Mouse (Mus musculus): ENCODE measurements at regions not wholly inside any gene's neighbourhood (a gene's known extent, or its start where the extent isn't known, plus 50 kb on each side); places are given as distances from the start of the nearest gene placed in this dataset.

DNA sequence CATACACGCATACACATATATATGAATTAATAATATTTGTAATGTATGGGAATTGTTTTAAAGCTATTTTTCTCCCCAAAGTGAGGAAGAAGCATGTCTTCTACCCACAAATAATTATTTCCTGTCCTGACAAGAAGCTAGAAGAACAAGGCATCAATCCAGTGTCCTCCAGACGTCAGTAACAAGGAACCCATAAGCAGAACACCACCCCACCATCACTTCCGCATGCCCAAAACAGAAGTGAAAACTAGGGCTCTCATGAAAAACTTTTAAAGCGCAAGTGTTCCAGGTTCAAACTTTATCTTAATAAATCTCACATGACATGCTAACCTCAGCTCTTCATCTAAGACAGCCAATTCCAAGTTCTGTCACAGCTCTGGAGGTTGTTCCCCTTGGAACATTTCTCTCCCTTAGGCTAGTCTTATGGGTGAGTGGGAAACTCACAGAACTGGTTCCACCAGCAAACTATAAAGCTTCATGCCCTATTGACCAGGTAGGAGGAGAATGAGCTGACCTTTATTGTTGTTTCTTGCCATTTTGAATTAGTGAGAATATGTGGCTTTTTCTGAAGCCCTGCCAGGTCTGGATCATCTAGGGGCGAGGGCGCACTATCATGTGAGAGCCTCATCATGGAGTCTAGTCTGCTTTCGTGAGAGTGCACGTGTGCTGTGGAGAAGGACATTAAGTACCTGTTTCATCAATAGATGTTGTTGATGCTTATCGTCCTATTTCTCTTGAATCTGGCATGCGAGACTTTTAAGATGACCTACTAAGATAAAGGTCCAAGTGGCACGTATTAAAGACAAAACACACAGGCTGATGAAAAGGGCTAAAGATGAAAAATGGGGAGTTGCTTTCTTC lies 155.1 kb downstream of the Nrip1 start:
- Histone ChIP-seq H3K4me2 (no peak overlapping the region), H3K4me1 (no peaks in the 10 kb centered on the region), H3K27ac (replicated peaks) (no peak overlapping the region), H3K27me3 (replicated peaks) (no peaks in the 10 kb centered on the region), H3K4me3 (replicated peaks) (no peak overlapping the region), H3K9me3 (replicated peaks) (no peaks in the 10 kb centered on the region), H3K36me3 (no peaks in the 10 kb centered on the region), H3K9ac (replicated peaks) (no peak overlapping the region)
- ATAC-seq (ENCODE audit: low FRiP score) = no peak
- WGBS = 92% methylated on average over 11 of the region's 11 CpGs

DNA sequence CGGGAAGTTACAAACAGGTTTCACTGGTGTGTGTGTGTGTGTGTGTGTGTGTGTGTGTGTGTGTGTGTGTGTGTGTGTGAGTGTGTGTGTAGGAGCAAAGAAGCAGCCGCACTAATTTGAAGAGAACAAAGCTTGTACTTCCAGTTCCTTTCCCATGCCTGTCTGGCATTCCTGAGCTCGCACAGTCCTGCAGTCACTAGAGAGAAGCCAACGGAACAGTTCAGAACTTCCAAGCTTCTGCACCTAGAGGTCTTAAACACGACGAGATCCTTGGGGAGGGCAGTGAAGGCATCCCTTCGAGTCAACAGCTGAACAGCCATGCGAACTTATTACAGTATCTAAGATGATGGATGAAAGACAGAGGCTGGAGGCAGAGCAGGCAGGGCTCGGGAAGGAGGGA lies 157.4 kb downstream of the Nrip1 start:
- WGBS = 58% methylated on average over 8 of the region's 9 CpGs
- no peaks in the 10 kb centered on the region for H3K4me1 ChIP-seq
- H3K27me3 ChIP-seq (replicated peaks) = no peaks in the 10 kb centered on the region
- no peak overlapping the region for H3K27ac ChIP-seq (replicated peaks)
- no peak overlapping the region for H3K9ac ChIP-seq (replicated peaks)
- no peak overlapping the region for H3K4me3 ChIP-seq (replicated peaks)
- no peaks in the 10 kb centered on the region for H3K36me3 ChIP-seq
- no peak overlapping the region for H3K4me2 ChIP-seq
- no peaks in the 10 kb centered on the region for H3K9me3 ChIP-seq (replicated peaks)
- ATAC-seq (ENCODE audit: low FRiP score) = no peak

GRCm38 (mm10) chr16:76215558-76215957 lies 158.1 kb downstream of the Nrip1 start:
- Histone ChIP-seq H3K9me3 (replicated peaks) (no peaks in the 10 kb centered on the region), H3K4me2 (no peak overlapping the region), H3K27ac (replicated peaks) (no peak overlapping the region), H3K27me3 (replicated peaks) (no peaks in the 10 kb centered on the region), H3K4me1 (no peaks in the 10 kb centered on the region), H3K36me3 (no peaks in the 10 kb centered on the region), H3K4me3 (replicated peaks) (no peak overlapping the region), H3K9ac (replicated peaks) (no peak overlapping the region)
- ATAC-seq (ENCODE audit: low FRiP score) = no peak
- WGBS = 74% methylated on average over 5 of the region's 5 CpGs

DNA sequence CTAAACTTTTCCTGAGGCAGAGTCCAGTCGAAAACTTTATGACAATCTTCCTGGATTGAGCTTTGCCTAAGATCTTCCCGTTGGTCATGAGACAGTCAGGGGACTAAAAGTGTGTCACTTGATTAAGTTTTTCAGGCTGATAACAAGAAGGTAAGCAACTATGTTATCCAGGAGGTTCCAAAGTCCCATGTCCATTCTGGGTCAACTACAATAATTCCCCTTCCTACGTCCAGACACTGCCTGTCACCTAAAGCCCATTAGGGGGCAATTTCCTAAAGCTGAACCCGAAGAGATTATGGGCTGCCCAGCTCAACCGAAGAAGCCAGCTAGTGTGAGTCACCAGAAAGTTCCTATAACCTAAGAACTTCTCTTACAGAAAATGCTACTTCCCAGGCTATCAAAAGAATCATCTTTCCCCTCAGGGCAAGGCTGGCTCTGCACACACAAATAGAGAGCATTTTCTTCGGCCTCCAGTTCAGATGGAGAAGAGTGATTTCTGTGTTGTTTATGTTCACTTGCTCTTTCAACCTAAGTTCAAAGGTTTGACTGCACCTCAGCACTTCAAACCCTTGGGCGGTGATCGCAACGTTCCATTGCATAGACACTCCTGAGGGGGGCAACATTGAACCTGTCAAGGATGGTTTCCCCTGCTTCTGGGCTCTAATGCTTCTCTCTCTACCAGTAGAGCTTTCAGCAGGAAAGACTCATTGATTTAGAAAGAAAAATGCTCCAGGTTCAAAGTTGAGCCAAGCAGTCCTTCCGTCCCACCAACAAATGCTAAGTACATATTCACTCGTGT lies 171.7 kb downstream of the Nrip1 start:
- no peak overlapping the region for H3K4me2 ChIP-seq
- ATAC-seq (ENCODE audit: low FRiP score) = no peak
- WGBS = 64% methylated on average over 11 of the region's 11 CpGs
- H3K27me3 ChIP-seq (replicated peaks) = no peaks in the 10 kb centered on the region
- H3K27ac ChIP-seq (replicated peaks) = no peak overlapping the region
- no peak overlapping the region for H3K4me3 ChIP-seq (replicated peaks)
- H3K9me3 ChIP-seq (replicated peaks) = no peaks in the 10 kb centered on the region
- no peaks in the 10 kb centered on the region for H3K4me1 ChIP-seq
- H3K36me3 ChIP-seq = no peaks in the 10 kb centered on the region
- no peak overlapping the region for H3K9ac ChIP-seq (replicated peaks)

GRCm38 (mm10) chr16:76200801-76201728 lies 172.6 kb downstream of the Nrip1 start:
- Histone ChIP-seq H3K9me3 (replicated peaks) (no peaks in the 10 kb centered on the region), H3K27ac (replicated peaks) (no peak overlapping the region), H3K36me3 (no peaks in the 10 kb centered on the region), H3K4me1 (no peaks in the 10 kb centered on the region), H3K9ac (replicated peaks) (no peak overlapping the region), H3K4me2 (no peak overlapping the region), H3K27me3 (replicated peaks) (no peaks in the 10 kb centered on the region), H3K4me3 (replicated peaks) (no peak overlapping the region)
- WGBS = 76% methylated on average over 9 of the region's 9 CpGs
- no peak for ATAC-seq (ENCODE audit: low FRiP score)

DNA sequence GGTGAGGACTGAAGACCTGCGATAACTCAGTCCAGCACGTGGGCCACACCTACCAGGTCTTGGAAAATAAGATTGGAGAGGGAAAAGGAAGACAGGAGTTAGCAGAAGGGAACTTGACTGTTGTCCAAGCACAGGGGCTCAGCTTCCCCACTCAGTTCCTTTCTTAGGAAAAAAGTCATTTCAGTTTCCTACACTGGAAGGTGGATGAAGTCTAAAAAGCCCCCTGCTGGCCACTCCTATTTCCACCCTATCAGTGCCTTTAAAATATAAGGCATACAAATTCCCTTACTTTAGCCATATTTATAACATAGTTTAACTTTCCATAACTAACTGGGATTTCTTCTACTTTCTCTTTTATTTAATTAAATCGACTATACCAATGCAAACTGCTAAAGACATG lies 173.4 kb downstream of the Nrip1 start:
- Histone ChIP-seq H3K4me1 (no peaks in the 10 kb centered on the region), H3K9me3 (replicated peaks) (no peaks in the 10 kb centered on the region), H3K4me2 (no peak overlapping the region), H3K27me3 (replicated peaks) (no peaks in the 10 kb centered on the region), H3K36me3 (no peaks in the 10 kb centered on the region), H3K27ac (replicated peaks) (no peak overlapping the region), H3K4me3 (replicated peaks) (no peak overlapping the region), H3K9ac (replicated peaks) (no peak overlapping the region)
- ATAC-seq (ENCODE audit: low FRiP score) = no peak
- 87% methylated on average over 3 of the region's 3 CpGs for WGBS

- 96% methylated on average over 3 of the region's 3 CpGs for WGBS
These were observed 174.6 kb downstream of the Nrip1 start for GRCm38 (mm10) chr16:76199006-76199405.

GRCm38 (mm10) chr16:76194291-76194690 lies 172.2 kb upstream of the Samsn1 start:
- Histone ChIP-seq H3K4me3 (replicated peaks) (no peak overlapping the region), H3K4me1 (no peaks in the 10 kb centered on the region), H3K4me2 (no peak overlapping the region), H3K36me3 (no peaks in the 10 kb centered on the region), H3K27me3 (replicated peaks) (no peaks in the 10 kb centered on the region), H3K27ac (replicated peaks) (no peak overlapping the region), H3K9me3 (replicated peaks) (no peaks in the 10 kb centered on the region), H3K9ac (replicated peaks) (no peak overlapping the region)
- WGBS = 77% methylated on average over 2 of the region's 2 CpGs
- no peak for ATAC-seq (ENCODE audit: low FRiP score)

More at GRCm38 (mm10) chr16:76199006-76199405, 174.6 kb downstream of the Nrip1 start:
- no peaks in the 10 kb centered on the region for H3K27me3 ChIP-seq (replicated peaks)
- no peaks in the 10 kb centered on the region for H3K4me1 ChIP-seq
- H3K27ac ChIP-seq (replicated peaks) = no peak overlapping the region
- no peak overlapping the region for H3K4me2 ChIP-seq
- no peak overlapping the region for H3K9ac ChIP-seq (replicated peaks)
- ATAC-seq (ENCODE audit: low FRiP score) = no peak
- H3K36me3 ChIP-seq = no peaks in the 10 kb centered on the region
- no peaks in the 10 kb centered on the region for H3K9me3 ChIP-seq (replicated peaks)
- H3K4me3 ChIP-seq (replicated peaks) = no peak overlapping the region

DNA sequence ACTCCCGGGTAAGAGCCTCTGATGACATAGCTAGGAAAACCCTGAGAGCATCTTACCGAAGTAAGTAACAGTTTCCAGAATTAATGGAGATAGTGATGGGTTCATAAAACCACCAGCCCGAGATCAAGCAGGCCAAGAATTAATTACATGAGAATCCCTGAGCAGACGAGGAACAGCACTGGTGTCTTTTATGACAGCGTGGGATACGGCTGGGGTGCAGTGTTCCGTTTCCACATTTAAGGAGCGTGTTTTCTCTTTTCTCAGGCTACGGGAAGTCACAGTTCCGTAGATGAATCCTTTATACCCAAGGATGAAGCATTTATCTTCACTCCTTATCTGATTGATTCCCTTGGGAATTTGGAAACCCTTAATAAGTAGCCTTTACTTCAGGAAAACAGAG lies 169.1 kb upstream of the Samsn1 start:
- Histone ChIP-seq H3K36me3 (no peaks in the 10 kb centered on the region), H3K27me3 (replicated peaks) (no peaks in the 10 kb centered on the region), H3K9me3 (replicated peaks) (no peaks in the 10 kb centered on the region), H3K9ac (replicated peaks) (no peak overlapping the region), H3K27ac (replicated peaks) (no peak overlapping the region), H3K4me3 (replicated peaks) (no peak overlapping the region), H3K4me2 (no peak overlapping the region), H3K4me1 (no peaks in the 10 kb centered on the region)
- WGBS = 74% methylated on average over 10 of the region's 10 CpGs
- no peak for ATAC-seq (ENCODE audit: low FRiP score)

- no peaks in the 10 kb centered on the region for H3K9me3 ChIP-seq (replicated peaks)
- no peak overlapping the region for H3K4me2 ChIP-seq
- no peaks in the 10 kb centered on the region for H3K36me3 ChIP-seq
- no peaks in the 10 kb centered on the region for H3K4me1 ChIP-seq
- H3K4me3 ChIP-seq (replicated peaks) = no peak overlapping the region
- H3K27ac ChIP-seq (replicated peaks) = no peak overlapping the region
- no peaks in the 10 kb centered on the region for H3K27me3 ChIP-seq (replicated peaks)
- no peak overlapping the region for H3K9ac ChIP-seq (replicated peaks)
- 94% methylated on average over 2 of the region's 2 CpGs for WGBS
- no peak for ATAC-seq (ENCODE audit: low FRiP score)
These were observed 161.5 kb upstream of the Samsn1 start for GRCm38 (mm10) chr16:76183556-76183955.

GRCm38 (mm10) chr16:76183105-76183504 lies 161.0 kb upstream of the Samsn1 start:
- H3K27ac ChIP-seq (replicated peaks) = no peak overlapping the region
- no peak overlapping the region for H3K4me2 ChIP-seq
- H3K4me1 ChIP-seq = no peaks in the 10 kb centered on the region
- H3K9me3 ChIP-seq (replicated peaks) = no peaks in the 10 kb centered on the region
- no peaks in the 10 kb centered on the region for H3K27me3 ChIP-seq (replicated peaks)
- ATAC-seq (ENCODE audit: low FRiP score) = no peak
- H3K4me3 ChIP-seq (replicated peaks) = no peak overlapping the region
- no peak overlapping the region for H3K9ac ChIP-seq (replicated peaks)
- 36% methylated on average over 3 of the region's 3 CpGs for WGBS
- no peaks in the 10 kb centered on the region for H3K36me3 ChIP-seq
